Mouse (Mus musculus) layer of hippocampus, postnatal 36 days (tissue): ENCODE results near the gene 1110059E24Rik. TPM values are rescaled to one million over a fixed set of nuclear protein-coding genes. Genes with fewer than 3 reads are reported as not detected.

ENCODE experiments used
- DNase-seq, 2 experiments: peaks; one replicate each; pipeline ENCODE4 v3.0.0; 2022
- total RNA-seq, 2 experiments: library from RNA; stranded (reverse); gene quantifications; 2 replicates each; pipeline ENCODE4 v1.2.3; 2021

The 1110059E24Rik gene
- total RNA-seq, 2 experiments from 2014 or later: 25.0 to 26.5 TPM

GRCm38 (mm10) chr19:21571223-21571980 lies 81.4 kb downstream of the 1110059E24Rik start:
- peak; percentile 68 to 76 for DNase-seq

- DNase-seq: no peak
These were observed 82.0 kb downstream of the 1110059E24Rik start for GRCm38 (mm10) chr19:21570778-21571177.

DNA sequence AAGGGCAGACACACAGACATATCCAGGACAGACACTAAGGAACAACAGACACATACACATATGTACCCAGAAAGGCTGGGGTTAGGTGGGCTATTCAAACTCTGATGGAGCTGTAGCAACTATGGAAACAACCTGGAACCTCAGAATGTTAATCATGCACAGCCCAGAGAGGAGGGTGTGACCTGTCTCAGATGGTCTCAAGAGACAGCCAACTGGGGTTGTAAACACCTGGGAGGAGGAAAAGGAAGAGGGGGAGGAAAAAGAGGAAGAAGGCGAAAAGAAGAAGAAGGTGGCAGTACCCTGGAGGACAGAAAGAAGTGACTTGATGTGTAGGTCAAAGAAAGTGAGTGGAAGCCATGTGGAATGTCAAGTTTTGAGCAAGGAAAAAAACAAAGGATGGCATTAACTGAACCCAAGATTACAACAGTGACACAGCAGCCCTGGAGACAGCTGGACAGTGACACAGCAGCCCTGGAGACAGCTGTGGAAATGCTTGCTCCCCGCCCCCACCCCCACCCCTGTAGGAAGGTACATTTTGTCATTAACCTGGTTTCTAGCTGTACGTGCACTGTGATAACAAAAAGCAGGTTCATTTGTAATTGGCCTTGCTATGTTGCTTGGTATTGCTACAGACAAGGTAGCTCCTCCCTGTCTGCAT lies 84.1 kb downstream of the 1110059E24Rik start:
- no peak for DNase-seq

GRCm38 (mm10) chr19:21567933-21568332 lies 84.8 kb downstream of the 1110059E24Rik start:
- DNase-seq: no peak

GRCm38 (mm10) chr19:21566484-21566883 lies 86.3 kb downstream of the 1110059E24Rik start:
- no peak for DNase-seq

GRCm38 (mm10) chr19:21564461-21564797 lies 88.3 kb downstream of the 1110059E24Rik start:
- no peak for DNase-seq

DNA sequence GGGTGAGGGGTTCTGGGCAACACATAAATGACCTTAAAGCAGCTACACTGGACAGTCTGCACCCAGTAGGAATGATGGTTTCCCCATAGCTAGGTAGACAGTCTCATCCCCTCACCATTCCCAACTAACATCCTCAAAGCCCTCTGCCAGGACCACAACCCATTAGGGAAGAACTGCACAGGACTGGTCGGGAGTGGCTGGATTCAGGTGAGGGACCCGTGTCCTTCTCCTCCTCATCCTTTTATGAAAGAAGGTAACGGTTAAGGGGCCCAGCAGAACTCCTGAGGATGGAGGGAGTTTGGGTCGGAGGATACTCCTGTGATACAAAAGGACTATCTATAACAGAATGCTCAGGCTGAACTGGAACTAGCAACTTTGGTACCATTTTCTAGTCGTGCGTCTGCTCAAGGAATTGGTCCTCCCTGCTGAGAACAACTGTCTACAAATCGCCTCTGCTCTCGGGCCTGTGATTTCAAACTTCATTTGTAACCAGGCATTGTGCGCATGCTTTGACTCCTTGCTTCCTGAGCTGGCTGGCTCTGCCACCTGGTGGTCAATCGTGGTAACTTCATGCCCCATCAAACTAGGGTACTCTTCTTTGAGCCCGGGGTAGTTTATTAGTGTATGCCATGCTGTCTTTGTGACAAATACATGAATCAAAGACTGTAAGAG lies 88.9 kb downstream of the 1110059E24Rik start:
- peak; percentile 74 to 81 for DNase-seq

DNA sequence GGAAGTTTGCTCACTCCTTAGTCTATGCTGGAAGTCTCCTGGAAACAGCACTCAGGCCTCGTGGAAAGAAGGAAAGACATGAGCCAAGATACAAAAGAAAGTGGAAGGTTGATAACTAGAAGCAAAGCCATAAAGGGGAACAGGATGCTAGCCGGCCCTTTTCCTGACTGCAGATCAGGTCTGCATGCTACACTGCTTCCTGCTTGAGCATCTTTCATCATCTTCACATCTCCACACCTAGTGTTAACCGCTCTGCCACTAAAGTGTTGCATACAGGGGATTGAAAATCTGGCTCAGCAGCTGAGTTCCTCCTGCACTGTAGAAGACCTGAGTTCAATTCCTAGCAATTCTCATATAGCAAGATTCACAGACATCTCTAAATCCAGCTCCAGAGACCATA lies 89.8 kb downstream of the 1110059E24Rik start:
- DNase-seq: no peak

GRCm38 (mm10) chr19:21552801-21553200 lies 100.0 kb downstream of the 1110059E24Rik start:
- no peak for DNase-seq

- no peak for DNase-seq
These were observed 100.7 kb downstream of the 1110059E24Rik start for GRCm38 (mm10) chr19:21551921-21552536.

DNA sequence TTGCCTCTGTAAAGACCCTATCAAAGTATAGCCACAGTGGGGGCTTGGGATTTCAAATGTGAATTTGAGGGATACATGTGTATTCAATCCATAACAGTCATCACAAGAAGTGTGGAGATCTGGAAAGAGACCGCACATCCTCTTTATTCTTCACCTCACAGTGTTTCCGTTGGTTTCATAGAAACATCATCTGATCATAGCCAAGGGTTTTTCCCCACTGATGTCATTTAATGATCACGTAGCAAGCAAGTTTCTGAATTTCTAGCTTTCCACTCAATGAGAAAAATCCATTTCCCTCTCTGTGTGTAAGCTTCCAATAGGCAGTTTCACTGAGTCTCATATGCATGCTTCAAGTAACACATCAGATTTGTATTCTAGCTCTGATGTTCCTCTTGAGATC lies 103.1 kb downstream of the 1110059E24Rik start:
- DNase-seq: no peak

DNA sequence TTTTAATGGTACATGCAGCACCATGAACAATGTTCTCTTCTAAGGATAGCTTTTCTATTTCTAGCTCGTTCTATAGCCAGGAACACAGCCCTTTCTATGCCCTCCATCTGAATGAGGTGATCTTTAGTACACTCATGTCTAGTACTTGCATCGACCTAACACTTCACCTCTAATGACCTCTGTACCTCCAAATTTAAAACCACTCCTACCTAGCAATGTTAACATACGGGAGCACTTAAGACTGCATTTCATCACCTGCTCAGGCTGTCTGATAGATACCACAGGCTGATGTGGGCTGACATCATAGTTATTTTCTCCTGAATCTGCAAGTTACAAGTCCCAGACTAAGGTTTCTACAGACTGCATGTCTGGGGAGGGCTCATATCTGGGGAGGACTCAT lies 103.8 kb downstream of the 1110059E24Rik start:
- no peak for DNase-seq

- no peak for DNase-seq
These were observed 115.7 kb downstream of the 1110059E24Rik start for GRCm38 (mm10) chr19:21537125-21537524.

Other genes starting within 250 kb of the 1110059E24Rik start
- 100 to 1,000 TPM; 126 to 131 TPM for gene Gda, start 179.5 kb downstream of the 1110059E24Rik start, total RNA-seq
- gene Abhd17b, start 209 bp upstream of the 1110059E24Rik start, total RNA-seq: 10 to 100 TPM; 44.3 to 48.0 TPM
- gene Cemip2, start 125.4 kb upstream of the 1110059E24Rik start, total RNA-seq: 10 to 100 TPM; 12.5 to 12.7 TPM